Mouse (Mus musculus): ENCODE data around the gene Sh2d5.

DNA sequence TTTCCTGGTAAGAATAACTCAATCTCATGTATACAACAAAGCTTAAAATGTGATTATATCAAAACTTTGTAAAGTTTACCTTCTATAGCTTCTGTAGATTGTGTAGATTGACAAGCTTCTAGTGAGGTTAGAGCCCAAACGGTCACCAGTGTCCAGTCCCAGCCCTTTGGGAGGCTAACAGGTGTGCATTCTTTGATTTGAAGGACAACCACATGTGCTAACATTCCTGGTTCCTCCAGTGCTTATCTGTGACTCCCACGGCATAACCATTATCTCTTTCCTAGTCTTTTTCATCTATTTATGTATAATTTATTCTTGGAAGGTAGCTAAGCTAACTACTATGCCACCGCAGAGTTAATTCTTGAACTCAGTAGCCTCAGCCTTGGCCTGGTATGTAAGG, 49.4 kb upstream of the Sh2d5 start:
- TF ChIP-seq CTCF (conservative IDR thresholded peaks at IDR 0.05; ENCODE audit: insufficient read depth, insufficient read length, low read depth, low read length) (no peak), POLR2A (IDR thresholded peaks at IDR 0.05; ENCODE audit: low read depth, low read length) (no peak)
